Mouse (Mus musculus): Measurements from ENCODE around the gene Grem2.

The Grem2 gene

GRCm38 (mm10) chr1:174921298-174921955 is at the start of gene Grem2:
Grem2 (minus strand) TSS chr1:174921819.
- 4% methylated on average over 30 of the region's 30 CpGs for WGBS

GRCm38 (mm10) chr1:174959837-174960236 is 38.2 kb upstream of the Grem2 start:
- 95% methylated on average over 3 of the region's 3 CpGs for WGBS

GRCm38 (mm10) chr1:174931003-174931619 is 9.5 kb upstream of the Grem2 start:
- 72% methylated on average over 3 of the region's 3 CpGs for WGBS

GRCm38 (mm10) chr1:174929459-174930181 is 8.0 kb upstream of the Grem2 start:
- 39% methylated on average over 7 of the region's 7 CpGs for WGBS

GRCm38 (mm10) chr1:174918949-174919348 is 2.7 kb downstream of the Grem2 start:
- WGBS, result 98% methylated on average over 4 of the region's 4 CpGs

GRCm38 (mm10) chr1:174918236-174918870 is 3.3 kb downstream of the Grem2 start:
- WGBS, result 75% methylated on average over 5 of the region's 5 CpGs

- 57% methylated on average over 3 of the region's 3 CpGs for WGBS
Observed at GRCm38 (mm10) chr1:174909834-174910233, 11.8 kb downstream of the Grem2 start.

GRCm38 (mm10) chr1:174908232-174908631 is 13.4 kb downstream of the Grem2 start:
- WGBS, result 87% methylated on average over 5 of the region's 5 CpGs

- WGBS, result 79% methylated on average over 5 of the region's 5 CpGs
Observed at GRCm38 (mm10) chr1:174907637-174908036, 14.0 kb downstream of the Grem2 start.

GRCm38 (mm10) chr1:174902755-174903154 is 18.9 kb downstream of the Grem2 start:
- WGBS, result 64% methylated on average over 1 of the region's 1 CpGs

- WGBS, result 90% methylated on average over 7 of the region's 7 CpGs
Observed at GRCm38 (mm10) chr1:174892471-174892870, 29.1 kb downstream of the Grem2 start.

GRCm38 (mm10) chr1:174888684-174889405 is 32.8 kb downstream of the Grem2 start:
- WGBS, result 76% methylated on average over 14 of the region's 14 CpGs

- WGBS, result 100% methylated on average over 1 of the region's 1 CpGs
Observed at GRCm38 (mm10) chr1:174888073-174888472, 33.5 kb downstream of the Grem2 start.

GRCm38 (mm10) chr1:174882496-174882895 is 39.1 kb downstream of the Grem2 start:
- WGBS, result 44% methylated on average over 1 of the region's 1 CpGs

GRCm38 (mm10) chr1:174875173-174875572 is 46.4 kb downstream of the Grem2 start:
- WGBS, result 76% methylated on average over 4 of the region's 4 CpGs

- 80% methylated on average over 10 of the region's 10 CpGs for whole genome bisulfite sequencing
Observed at GRCm38 (mm10) chr1:174860407-174861118, 61.1 kb downstream of the Grem2 start.

- WGBS, result 87% methylated on average over 2 of the region's 2 CpGs
Observed at GRCm38 (mm10) chr1:174856188-174856587, 65.4 kb downstream of the Grem2 start.

- WGBS, result 84% methylated on average over 6 of the region's 6 CpGs
Observed at GRCm38 (mm10) chr1:174844786-174845185, 76.8 kb downstream of the Grem2 start.

- WGBS, result 95% methylated on average over 23 of the region's 23 CpGs
Observed at GRCm38 (mm10) chr1:174836861-174837260, 84.8 kb downstream of the Grem2 start.

- WGBS, result 75% methylated on average over 8 of the region's 8 CpGs
Observed at GRCm38 (mm10) chr1:174826562-174826961, 95.1 kb downstream of the Grem2 start.

- 57% methylated on average over 4 of the region's 4 CpGs for WGBS
Observed at GRCm38 (mm10) chr1:174811846-174812245, 109.8 kb downstream of the Grem2 start.
